Mouse (Mus musculus) kidney, embryonic 16.5 days (tissue): ENCODE measurements around the gene Plk5. TPM values are rescaled to one million over a fixed set of nuclear protein-coding genes. Genes with fewer than 3 reads are reported as not detected.

ENCODE experiments used
- ATAC-seq: fragments of 200-750 bp; cut with Nextera tagmentation; 2 replicates; pipeline ENCODE4 v1.8.0; 2017; ENCODE audit warnings: moderate TSS enrichment; ENCODE audit not compliant: low FRiP score, low TSS enrichment
- H3K27ac ChIP-seq: fragments of 300-500 bp; sonication (generic); 2 replicates; pipeline ENCODE4 v1.5.1; 2014; ENCODE audit warnings: low read length
- H3K27me3 ChIP-seq: fragments of 300-500 bp; sonication (generic); 2 replicates; pipeline ENCODE4 v1.6.1; 2014; ENCODE audit warnings: low read length, control low read depth, mixed read lengths; ENCODE audit not compliant: insufficient read depth
- H3K36me3 ChIP-seq: fragments of 300-500 bp; sonication (generic); 2 replicates; pipeline ENCODE4 v1.6.1; 2014; ENCODE audit warnings: low read length, control low read depth, mixed read lengths; ENCODE audit not compliant: insufficient read depth
- H3K4me1 ChIP-seq: fragments of 300-500 bp; sonication (generic); 2 replicates; pipeline ENCODE4 v1.6.1; 2014; ENCODE audit warnings: low read length, control low read depth, mixed read lengths; ENCODE audit not compliant: insufficient read depth
- H3K4me2 ChIP-seq: fragments of 300-500 bp; sonication (generic); replicated peaks from 2 replicates; pipeline ENCODE4 v1.6.1; 2014; ENCODE audit warnings: low read depth, low read length
- H3K4me3 ChIP-seq: fragments of 300-500 bp; sonication (generic); 2 replicates; pipeline ENCODE4 v1.5.1; 2014; ENCODE audit warnings: mild to moderate bottlenecking, low read length
- H3K9ac ChIP-seq: fragments of 300-500 bp; sonication (generic); replicated peaks from 2 replicates; pipeline ENCODE4 v1.6.1; 2014; ENCODE audit warnings: low read length
- H3K9me3 ChIP-seq: fragments of 300-500 bp; sonication (generic); 2 replicates; pipeline ENCODE4 v1.6.1; 2016; ENCODE audit warnings: low read length, control low read depth
- WGBS: fragments of 180-500 bp; shearing (Covaris S2); extraction: QIAGEN DNeasy Blood & Tissue Kit; methylation state at CpG from one replicate; pipeline ENCODE4 v1.1.7; 2014; 5-methylcytosine and 5-hydroxymethylcytosine counted together
- polyA plus RNA-seq: library from polyadenylated mRNA; unstranded; fragments of >200 nt; fragmentation: Nextera tagmentation; extraction: Ambion mirVana; gene quantifications from 2 replicates; pipeline ENCODE4 v1.2.1, GENCODE M21; 2015

The Plk5 gene
- polyA plus RNA-seq, result 0.97 and 1.2 TPM in 2 replicates

DNA sequence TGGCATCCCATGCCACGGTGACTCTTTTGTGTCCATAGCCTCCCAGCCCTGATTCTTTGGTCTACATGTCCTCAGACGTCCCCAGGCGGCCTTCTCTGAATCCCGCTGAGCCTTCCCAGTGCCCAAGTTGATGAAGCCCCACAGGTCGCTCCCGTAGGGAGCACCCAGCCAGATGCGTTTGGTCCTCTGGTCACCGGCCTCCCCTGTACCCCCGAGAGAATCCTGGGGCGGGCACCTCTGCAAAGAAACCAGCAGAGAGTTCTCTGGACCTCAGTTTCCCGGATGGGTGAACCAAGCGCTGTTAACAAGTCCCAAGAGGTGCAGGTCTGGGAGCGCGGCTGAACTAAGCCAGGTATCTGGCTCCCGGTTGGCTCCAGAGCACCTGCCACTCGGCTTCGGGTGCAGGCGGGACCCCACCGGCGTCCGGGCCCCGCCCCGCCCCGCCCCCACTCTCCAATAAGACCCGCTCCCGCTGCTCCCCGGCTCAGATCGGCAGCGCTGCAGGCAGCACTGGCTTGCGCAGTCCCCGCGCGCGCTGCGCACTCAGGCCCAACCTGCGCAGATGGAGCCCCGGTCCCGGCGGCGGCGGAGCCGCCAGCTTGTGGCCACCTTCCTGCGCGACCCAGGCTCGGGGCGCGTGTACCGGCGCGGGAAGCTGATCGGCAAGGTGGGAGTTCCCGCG, at the start of gene Plk5:
TSS of gene Plk5 (plus strand) at position 459 of the 682 bp plus-strand sequence.
- H3K9ac ChIP-seq, result peak within 1 kb of the TSS; percentile 44; the same call in 1 of the 2 replicates

DNA sequence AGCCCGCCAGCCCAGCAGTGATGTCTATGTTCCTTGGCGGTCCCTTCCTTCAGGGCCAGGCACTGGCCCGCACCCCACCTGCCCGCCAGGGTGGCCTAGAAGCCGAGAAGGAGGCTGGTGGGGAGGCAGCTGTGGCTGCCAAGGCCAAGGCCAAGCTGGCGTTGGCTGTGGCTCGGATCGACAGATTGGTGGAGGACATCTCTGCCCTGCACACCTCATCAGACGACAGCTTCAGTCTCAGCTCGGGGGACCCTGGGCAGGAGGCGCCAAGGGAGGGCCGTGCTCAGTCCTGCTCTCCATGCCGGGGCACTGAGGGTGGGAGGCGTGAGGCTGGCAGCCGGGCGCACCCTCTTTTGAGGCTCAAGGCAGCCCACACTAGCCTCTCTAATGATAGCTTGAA, 44.7 kb upstream of the Plk5 start:
- Histone ChIP-seq H3K27ac (no peak overlapping the region), H3K4me3 (no peak overlapping the region), H3K9me3 (no peaks in the 10 kb centered on the region), H3K9ac (no peak overlapping the region), H3K27me3 (peaks cover 60% of the 10 kb centered on the region), H3K4me1 (peaks cover 13% of the 10 kb centered on the region; the same call in 1 of the 2 replicates), H3K36me3 (no peaks in the 10 kb centered on the region), H3K4me2 (no peak overlapping the region)
- ATAC-seq, result no peak
- WGBS, result 86% methylated on average over 16 of the region's 16 CpGs

More for the DNA sequence above, at the start of gene Plk5:
- Histone ChIP-seq H3K27ac (no peak within 1 kb of the TSS), H3K36me3 (no peaks in the 10 kb centered on the region), H3K9me3 (no peaks in the 10 kb centered on the region), H3K4me3 (peak within 1 kb of the TSS; percentile 45), H3K27me3 (peaks cover 76% of the 10 kb centered on the region), H3K4me2 (peak within 1 kb of the TSS; percentile 65), H3K4me1 (peaks cover 13% of the 10 kb centered on the region)
- WGBS, result under 1% methylated on average over 53 of the region's 53 CpGs
- no peak for ATAC-seq

DNA sequence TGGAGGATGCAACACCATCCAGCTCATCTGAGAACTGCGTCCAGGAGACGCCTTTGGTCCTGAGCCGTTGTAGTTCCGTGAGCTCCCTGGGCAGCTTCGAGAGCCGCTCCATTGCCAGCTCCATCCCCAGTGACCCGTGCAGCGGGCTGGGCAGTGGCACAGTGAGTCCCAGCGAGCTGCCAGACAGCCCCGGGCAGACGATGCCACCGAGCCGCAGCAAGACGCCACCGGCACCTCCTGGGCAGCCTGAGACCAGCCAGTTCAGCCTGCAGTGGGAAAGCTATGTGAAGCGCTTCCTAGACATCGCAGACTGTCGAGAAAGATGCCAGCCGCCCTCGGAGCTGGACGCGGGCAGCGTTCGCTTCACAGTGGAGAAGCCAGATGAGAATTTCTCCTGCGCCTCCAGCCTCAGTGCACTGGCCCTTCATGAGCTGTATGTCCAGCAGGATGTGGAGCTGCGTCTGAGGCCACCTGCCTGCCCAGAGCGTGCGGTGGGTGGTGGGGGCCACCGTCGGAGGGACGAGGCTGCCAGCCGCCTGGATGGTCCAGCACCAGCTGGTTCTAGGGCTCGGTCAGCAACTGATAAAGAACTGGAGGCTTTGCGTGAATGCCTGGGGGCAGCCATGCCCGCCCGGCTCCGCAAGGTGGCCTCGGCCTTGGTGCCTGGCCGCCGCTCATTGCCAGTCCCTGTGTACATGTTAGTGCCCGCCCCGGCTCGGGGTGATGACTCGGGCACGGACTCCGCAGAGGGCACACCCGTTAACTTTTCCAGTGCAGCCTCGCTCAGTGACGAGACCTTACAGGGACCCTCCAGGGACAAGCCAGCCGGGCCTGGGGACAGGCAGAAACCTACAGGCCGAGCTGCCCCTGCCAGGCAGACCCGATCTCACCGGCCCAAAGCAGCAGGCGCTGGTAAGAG, 43.4 kb upstream of the Plk5 start:
- WGBS, result 63% methylated on average over 54 of the region's 54 CpGs
- H3K9ac ChIP-seq, result 0 out of 2 replicates have a peak overlapping the region, but pooled peaks have one; percentile 16
- ATAC-seq, result no peak
- peaks cover 13% of the 10 kb centered on the region; the same call in 1 of the 2 replicates for H3K4me1 ChIP-seq
- H3K36me3 ChIP-seq, result no peaks in the 10 kb centered on the region
- H3K4me3 ChIP-seq, result no peak overlapping the region
- H3K4me2 ChIP-seq, result no peak overlapping the region
- H3K9me3 ChIP-seq, result no peaks in the 10 kb centered on the region
- H3K27ac ChIP-seq, result no peak overlapping the region
- H3K27me3 ChIP-seq, result peaks cover 71% of the 10 kb centered on the region

DNA sequence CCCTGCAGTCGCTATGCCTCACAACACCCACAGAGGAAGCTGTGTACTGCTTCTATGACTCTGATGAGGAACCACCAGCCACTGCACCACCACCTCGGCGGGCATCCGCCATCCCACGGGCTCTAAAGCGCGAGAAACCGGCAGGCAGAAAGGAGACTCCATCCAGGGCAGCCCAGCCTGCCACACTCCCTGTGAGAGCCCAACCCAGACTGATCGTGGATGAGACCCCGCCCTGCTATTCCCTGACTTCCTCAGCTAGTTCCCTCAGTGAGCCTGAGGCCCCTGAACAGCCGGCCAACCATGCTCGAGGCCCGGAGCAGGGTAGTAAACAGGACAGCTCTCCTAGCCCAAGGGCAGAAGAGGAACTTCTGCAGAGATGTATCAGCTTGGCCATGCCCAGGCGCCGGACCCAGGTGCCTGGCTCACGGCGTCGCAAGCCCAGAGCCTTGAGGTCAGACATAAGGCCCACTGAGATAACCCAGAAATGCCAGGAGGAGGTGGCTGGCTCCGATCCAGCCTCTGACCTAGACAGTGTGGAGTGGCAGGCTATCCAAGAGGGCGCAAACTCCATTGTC, 42.5 kb upstream of the Plk5 start:
- ATAC-seq, result no peak; the same call in 1 of the 2 replicates
- WGBS, result 40% methylated on average over 20 of the region's 20 CpGs
- Histone ChIP-seq H3K4me1 (peaks cover 13% of the 10 kb centered on the region; the same call in 1 of the 2 replicates), H3K9me3 (no peaks in the 10 kb centered on the region), H3K4me3 (no peak overlapping the region), H3K36me3 (no peaks in the 10 kb centered on the region), H3K27me3 (peaks cover 71% of the 10 kb centered on the region), H3K4me2 (no peak overlapping the region), H3K27ac (no peak overlapping the region), H3K9ac (peak overlapping the region; percentile 31; the same call in 1 of the 2 replicates)

DNA sequence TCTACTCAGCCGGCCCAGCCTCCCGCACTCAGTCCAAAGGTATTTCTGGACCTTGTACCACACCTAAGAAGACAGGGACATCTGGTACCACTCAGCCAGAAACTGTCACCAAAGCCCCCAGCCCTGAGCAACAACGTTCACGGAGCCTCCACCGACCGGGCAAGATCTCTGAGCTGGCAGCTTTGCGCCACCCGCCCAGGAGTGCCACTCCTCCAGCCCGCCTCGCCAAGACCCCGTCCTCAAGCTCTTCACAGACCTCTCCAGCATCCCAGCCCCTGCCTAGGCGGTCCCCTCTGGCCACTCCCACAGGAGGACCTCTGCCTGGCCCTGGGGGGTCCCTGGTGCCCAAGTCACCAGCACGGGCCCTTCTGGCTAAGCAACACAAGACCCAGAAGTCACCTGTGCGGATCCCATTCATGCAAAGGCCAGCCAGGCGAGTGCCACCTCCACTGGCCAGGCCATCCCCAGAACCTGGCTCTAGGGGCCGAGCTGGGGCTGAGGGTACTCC, 41.7 kb upstream of the Plk5 start:
- Histone ChIP-seq H3K4me1 (peaks cover 16% of the 10 kb centered on the region), H3K27ac (no peak overlapping the region), H3K27me3 (peaks cover 68% of the 10 kb centered on the region), H3K9me3 (no peaks in the 10 kb centered on the region), H3K4me3 (no peak overlapping the region), H3K4me2 (no peak overlapping the region), H3K36me3 (0 out of 2 replicates have a peak, but pooled peaks cover 4% of the 10 kb centered on the region), H3K9ac (no peak overlapping the region; the same call in 1 of the 2 replicates)
- 42% methylated on average over 16 of the region's 16 CpGs for WGBS
- no peak for ATAC-seq

DNA sequence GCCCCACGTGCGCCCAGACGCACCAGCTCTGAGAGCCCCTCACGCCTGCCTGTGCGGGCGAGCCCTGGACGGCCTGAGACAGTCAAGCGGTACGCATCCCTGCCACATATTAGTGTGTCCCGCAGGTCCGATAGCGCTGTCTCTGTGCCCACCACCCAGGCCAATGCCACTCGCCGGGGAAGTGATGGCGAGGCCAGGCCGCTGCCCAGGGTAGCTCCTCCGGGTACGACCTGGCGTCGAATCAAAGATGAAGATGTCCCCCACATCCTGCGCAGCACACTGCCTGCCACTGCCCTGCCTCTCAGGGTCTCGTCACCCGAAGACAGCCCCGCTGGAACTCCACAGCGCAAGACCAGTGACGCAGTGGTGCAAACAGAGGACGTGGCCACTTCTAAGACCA, 40.9 kb upstream of the Plk5 start:
- Histone ChIP-seq H3K27ac (no peak overlapping the region), H3K9me3 (no peaks in the 10 kb centered on the region), H3K4me3 (no peak overlapping the region), H3K27me3 (peaks cover 67% of the 10 kb centered on the region), H3K9ac (peak overlapping the region; percentile 23; the same call in 1 of the 2 replicates), H3K36me3 (0 out of 2 replicates have a peak, but pooled peaks cover 4% of the 10 kb centered on the region), H3K4me1 (peaks cover 20% of the 10 kb centered on the region), H3K4me2 (no peak overlapping the region)
- no peak for ATAC-seq
- 34% methylated on average over 27 of the region's 27 CpGs for WGBS

DNA sequence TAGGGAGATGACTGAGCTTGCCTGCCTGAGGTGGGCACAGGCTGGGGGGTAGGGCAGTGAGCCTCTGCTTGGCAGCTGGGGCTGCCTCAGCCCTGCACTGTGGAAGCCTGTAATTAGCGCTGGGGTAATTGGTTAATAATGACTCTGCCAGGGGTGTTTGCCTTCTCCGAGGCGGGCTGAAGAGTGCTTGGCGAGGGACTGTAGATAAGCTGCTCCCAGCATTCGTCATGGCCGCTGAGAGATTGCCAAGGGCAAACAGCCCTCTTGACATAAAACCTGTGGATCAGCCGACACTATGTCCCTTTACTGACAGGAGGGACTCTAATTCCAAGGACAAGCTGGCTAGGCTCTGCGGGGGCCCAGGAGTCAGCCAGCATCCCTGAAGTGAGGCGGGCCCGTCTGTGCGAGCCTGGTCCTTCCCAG, 39.9 kb upstream of the Plk5 start:
- no peak for ATAC-seq
- H3K27me3 ChIP-seq, result peaks cover 63% of the 10 kb centered on the region

DNA sequence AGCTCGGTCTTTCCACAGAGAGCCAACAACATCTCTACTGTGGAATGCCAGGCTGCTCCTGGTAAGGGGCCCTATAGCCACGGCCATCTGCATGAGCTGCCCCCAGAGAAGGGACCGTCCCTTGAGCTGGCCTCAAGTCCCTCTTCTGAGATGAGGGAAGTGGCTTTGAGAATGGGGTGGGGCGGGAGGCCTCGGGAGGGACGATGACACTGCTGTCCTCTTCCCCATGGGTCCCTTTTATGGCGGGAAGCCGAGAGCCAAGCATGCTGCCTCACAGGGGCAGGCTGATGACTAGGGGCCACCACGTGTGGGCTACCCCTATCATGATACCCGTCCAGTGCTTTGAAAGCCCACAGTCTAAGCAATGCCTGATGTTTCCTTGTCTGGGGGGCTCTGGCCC, 39.2 kb upstream of the Plk5 start:
- H3K4me1 ChIP-seq, result peaks cover 20% of the 10 kb centered on the region
- no peak overlapping the region for H3K4me3 ChIP-seq
- H3K4me2 ChIP-seq, result no peak overlapping the region
- no peaks in the 10 kb centered on the region for H3K9me3 ChIP-seq
- ATAC-seq, result no peak
- WGBS, result 42% methylated on average over 10 of the region's 10 CpGs
- H3K36me3 ChIP-seq, result 0 out of 2 replicates have a peak, but pooled peaks cover 4% of the 10 kb centered on the region
- no peak overlapping the region for H3K27ac ChIP-seq
- no peak overlapping the region for H3K9ac ChIP-seq
- peaks cover 56% of the 10 kb centered on the region for H3K27me3 ChIP-seq

More for the DNA sequence above, 39.9 kb upstream of the Plk5 start:
- Histone ChIP-seq H3K9me3 (no peaks in the 10 kb centered on the region), H3K9ac (0 out of 2 replicates have a peak overlapping the region, but pooled peaks have one; percentile 22), H3K27ac (no peak overlapping the region), H3K4me1 (peaks cover 20% of the 10 kb centered on the region), H3K4me3 (no peak overlapping the region), H3K36me3 (0 out of 2 replicates have a peak, but pooled peaks cover 4% of the 10 kb centered on the region), H3K4me2 (no peak overlapping the region)
- WGBS, result 22% methylated on average over 11 of the region's 11 CpGs

DNA sequence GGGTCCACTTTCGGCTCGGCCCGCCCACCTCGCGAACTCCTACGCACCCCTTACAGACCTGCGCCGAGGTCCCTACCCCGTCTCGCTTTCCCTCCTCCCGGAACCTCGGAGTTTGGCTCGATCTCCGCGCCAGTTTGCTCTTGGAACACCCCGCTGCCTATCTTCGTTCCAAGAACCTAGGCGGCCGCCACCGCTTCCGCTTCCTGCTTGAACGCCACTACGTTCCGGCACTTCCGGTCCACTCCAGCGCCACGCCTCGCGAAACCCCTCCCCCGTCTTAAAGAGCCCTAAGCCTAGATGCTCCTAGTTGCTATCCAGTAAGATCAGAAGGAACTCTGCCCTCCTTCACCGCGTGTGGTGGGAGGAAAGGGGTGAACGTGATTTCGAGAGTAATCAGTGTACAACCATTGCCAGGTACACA, 35.9 kb upstream of the Plk5 start, which contains the start of gene 2310011J03Rik:
TSS of gene 2310011J03Rik (minus strand) at position 198 of the 421 bp plus-strand sequence.
- ATAC-seq, result peak; percentile 44
- under 1% methylated on average over 34 of the region's 34 CpGs for WGBS

More for the DNA sequence above, 35.9 kb upstream of the Plk5 start, which contains the start of gene 2310011J03Rik:
- H3K27me3 ChIP-seq, result peaks cover 23% of the 10 kb centered on the region
- H3K9me3 ChIP-seq, result no peaks in the 10 kb centered on the region
- peak within 1 kb of the TSS; percentile 56; the same call in 1 of the 2 replicates for H3K27ac ChIP-seq
- H3K36me3 ChIP-seq, result 0 out of 2 replicates have a peak, but pooled peaks cover 4% of the 10 kb centered on the region
- H3K4me2 ChIP-seq, result peak within 1 kb of the TSS; percentile 87
- peaks cover 25% of the 10 kb centered on the region for H3K4me1 ChIP-seq
- peak within 1 kb of the TSS; percentile 86 for H3K4me3 ChIP-seq
- peak within 1 kb of the TSS; percentile 84 for H3K9ac ChIP-seq
